Mouse (Mus musculus) CH12.LX (cell line): ENCODE measurements at regions not wholly inside any gene's neighbourhood (a gene's known extent, or its start where the extent isn't known, plus 50 kb on each side); places are given as distances from the start of the nearest gene placed in this dataset.

Experiments used
- DNase-seq: peaks from one replicate; pipeline ENCODE4 v3.0.0-alpha.2; 2013; ENCODE audit errors: extremely low read depth
- H3K27ac ChIP-seq: 2 replicates; pipeline ENCODE4 v1.5.1; 2012; ENCODE audit warnings: low read depth, mild to moderate bottlenecking, control low read depth, moderate library complexity; ENCODE audit not compliant: insufficient read depth
- H3K27me3 ChIP-seq: replicated peaks from 2 replicates; pipeline ENCODE3; 2012; ENCODE audit warnings: inconsistent platforms
- H3K36me3 ChIP-seq, 2 experiments: replicated peaks in 1 of 2; 2 replicates each; pipeline versions ENCODE3 to v1.6.1; 2012; ENCODE audit warnings: inconsistent platforms in 1 of 2, low read length in 1 of 2, mild to moderate bottlenecking in 1 of 2, mixed read lengths in 1 of 2, moderate library complexity in 1 of 2; ENCODE audit not compliant: control insufficient read depth in 1 of 2, insufficient read depth in 1 of 2
- H3K4me1 ChIP-seq, 2 experiments: 2 replicates each; pipeline ENCODE4 v1.6.1; 2012; ENCODE audit warnings: inconsistent platforms in 1 of 2, moderate library complexity in 1 of 2; ENCODE audit not compliant: insufficient read depth in 2 of 2, control insufficient read depth in 1 of 2
- H3K4me2 ChIP-seq: 2 replicates; pipeline ENCODE4 v1.6.1; 2012; ENCODE audit warnings: low read depth, mild to moderate bottlenecking, control low read depth; ENCODE audit not compliant: poor library complexity, insufficient read depth, severe bottlenecking
- H3K4me3 ChIP-seq, 3 experiments: fragments of 150-350 bp in 1 of 3; sonication (generic) in 1 of 3; replicated peaks in 1 of 3; 2 replicates each; pipeline versions ENCODE3 to v1.5.1; 2011 to 2012; ENCODE audit warnings: low read depth in 2 of 3, low read length in 2 of 3, mild to moderate bottlenecking in 2 of 3, moderate library complexity in 2 of 3, control low read depth in 1 of 3, improper control_type of control experiment in 1 of 3, inconsistent platforms in 1 of 3, mixed read lengths in 1 of 3; ENCODE audit not compliant: poor library complexity in 1 of 3
- H3K79me2 ChIP-seq: replicated peaks from 2 replicates; pipeline ENCODE4 v1.6.1; 2012; ENCODE audit warnings: mild to moderate bottlenecking, moderate library complexity; ENCODE audit not compliant: control insufficient read depth, poor library complexity, insufficient read depth, severe bottlenecking; ENCODE audit errors: extremely low read depth
- H3K9ac ChIP-seq: 2 replicates; pipeline ENCODE4 v1.6.1; 2012; ENCODE audit warnings: low read depth, mild to moderate bottlenecking, control low read depth, moderate library complexity; ENCODE audit not compliant: insufficient read depth
- H3K9me3 ChIP-seq: replicated peaks from 2 replicates; pipeline ENCODE3; 2012; ENCODE audit warnings: low read length, inconsistent platforms, mixed read lengths
- CHD2 ChIP-seq: IDR thresholded peaks from 2 replicates; pipeline ENCODE4 v1.6.1; 2011; ENCODE audit warnings: low read length, improper control_type of control experiment
- ELF1 ChIP-seq: IDR thresholded peaks from 2 replicates; pipeline ENCODE4 v1.6.1; 2014; ENCODE audit warnings: low read depth, mild to moderate bottlenecking, inconsistent platforms, low read length, improper control_type of control experiment
- GABPA ChIP-seq: IDR thresholded peaks from 2 replicates; pipeline ENCODE4 v1.6.1; 2012; ENCODE audit warnings: low read depth, low read length, improper control_type of control experiment, inconsistent platforms; ENCODE audit not compliant: insufficient replicate concordance
- IRF4 ChIP-seq: IDR thresholded peaks from 2 replicates; pipeline ENCODE4 v1.6.1; 2014; ENCODE audit warnings: low read depth, mild to moderate bottlenecking, inconsistent platforms, low read length, improper control_type of control experiment
- JUN ChIP-seq: IDR thresholded peaks from 2 replicates; pipeline ENCODE4 v1.6.1; 2011; ENCODE audit warnings: low read depth, mild to moderate bottlenecking, low read length, improper control_type of control experiment, moderate library complexity; ENCODE audit not compliant: insufficient read depth
- JUND ChIP-seq: conservative IDR thresholded peaks from 2 replicates; pipeline ENCODE4 v1.6.1; 2011; ENCODE audit warnings: low read depth, low read length, improper control_type of control experiment
- KAT2A ChIP-seq: IDR thresholded peaks from 2 replicates; pipeline ENCODE4 v1.6.1; 2012; ENCODE audit warnings: low read length, improper control_type of control experiment, inconsistent platforms; ENCODE audit not compliant: insufficient replicate concordance
- MEF2A ChIP-seq: IDR thresholded peaks from 2 replicates; pipeline ENCODE4 v1.6.1; 2014; ENCODE audit warnings: low read depth, mild to moderate bottlenecking, inconsistent platforms, low read length, improper control_type of control experiment, borderline replicate concordance
- MXI1 ChIP-seq: IDR thresholded peaks from 2 replicates; pipeline ENCODE4 v1.6.1; 2011; ENCODE audit warnings: mild to moderate bottlenecking, low read depth, low read length, improper control_type of control experiment
- NRF1 ChIP-seq: IDR thresholded peaks from 2 replicates; pipeline ENCODE4 v1.6.1; 2014; ENCODE audit warnings: low read depth, mild to moderate bottlenecking, inconsistent platforms, low read length, improper control_type of control experiment, moderate library complexity
- POLR2A ChIP-seq: IDR thresholded peaks from 2 replicates; pipeline ENCODE4 v1.6.1; 2011; ENCODE audit warnings: low read depth, mild to moderate bottlenecking, improper control_type of control experiment, low read length
- POLR2AphosphoS2 ChIP-seq: IDR thresholded peaks from 2 replicates; pipeline ENCODE4 v1.6.1; 2011; ENCODE audit warnings: low read depth, low read length, improper control_type of control experiment
- SMC3 ChIP-seq: IDR thresholded peaks from 2 replicates; pipeline ENCODE4 v1.6.1; 2011; ENCODE audit warnings: low read depth, low read length, improper control_type of control experiment
- TBP ChIP-seq: conservative IDR thresholded peaks from 2 replicates; pipeline ENCODE4 v1.6.1; 2011; ENCODE audit warnings: low read depth, low read length, improper control_type of control experiment
- TCF12 ChIP-seq: IDR thresholded peaks from 2 replicates; pipeline ENCODE4 v1.6.1; 2014; ENCODE audit warnings: low read depth, mild to moderate bottlenecking, inconsistent platforms, low read length, improper control_type of control experiment
- USF1 ChIP-seq: IDR thresholded peaks from 2 replicates; pipeline ENCODE4 v1.6.1; 2014; ENCODE audit warnings: low read depth, mild to moderate bottlenecking, inconsistent platforms, low read length, improper control_type of control experiment
- USF2 ChIP-seq: conservative IDR thresholded peaks from 2 replicates; pipeline ENCODE4 v1.6.1; 2011; ENCODE audit warnings: low read depth, low read length, improper control_type of control experiment
- ZMIZ1 ChIP-seq: IDR thresholded peaks from 2 replicates; pipeline ENCODE4 v1.6.1; 2012; ENCODE audit warnings: low read depth, mild to moderate bottlenecking, inconsistent platforms, low read length, improper control_type of control experiment
- dilution Hi-C: fragments of 300-500 bp; cut with MboI; formaldehyde crosslinking; loops from 2 replicates; pipeline ENCODE4 v1.14.3; 2020; ENCODE audit warnings: low sequenced_read_pairs; ENCODE audit not compliant: extremely low pct_unique_long_range_greater_than_20kb, extremely low pct_ligation_motif_present
- in situ Hi-C: fragments of 300-500 bp; cut with MboI; formaldehyde crosslinking; loops from 3 replicates; pipeline ENCODE4 v1.14.3; 2019; ENCODE audit warnings: low sequenced_read_pairs, low pct_ligation_motif_present, low pct_unique_long_range_greater_than_20kb, mixed read lengths

DNA sequence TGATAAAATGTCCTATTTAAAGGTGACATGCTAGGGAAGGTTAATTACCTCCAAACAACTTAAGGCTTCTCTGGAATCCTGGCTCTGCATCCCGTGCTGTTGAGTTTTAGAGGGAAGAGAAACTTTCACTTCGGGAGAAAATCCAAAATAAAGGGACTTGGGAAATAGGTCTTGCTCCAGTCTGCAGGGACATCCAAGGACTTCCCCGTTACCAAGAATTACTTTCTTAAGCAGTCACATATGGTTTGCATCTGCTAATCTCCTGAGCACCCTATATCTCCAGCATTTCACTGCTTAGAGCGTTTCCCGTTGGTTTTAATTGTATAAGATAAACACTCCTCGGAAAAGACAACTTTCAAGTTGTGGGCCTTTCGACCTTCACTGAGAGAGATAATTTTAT lies 63.3 kb upstream of the Gimd1 start:
- Histone ChIP-seq H3K4me3 (no peak overlapping the region), H3K4me2 (no peak overlapping the region), H3K4me1 (peaks cover 0 to 5% of the 10 kb centered on the region in 2 experiments; a peak in 1 of 4 replicates), H3K9me3 (no peaks in the 10 kb centered on the region), H3K9ac (no peak overlapping the region), H3K27ac (no peak overlapping the region), H3K36me3 (no peaks in the 10 kb centered on the region), H3K79me2 (no peaks in the 10 kb centered on the region), H3K27me3 (no peaks in the 10 kb centered on the region)
- dilution Hi-C loops = no loop called here
- no peak for DNase-seq
- in situ Hi-C loops = no loop called here
- TF ChIP-seq MXI1 (no peak), POLR2AphosphoS2 (no peak), TBP (no peak), KAT2A (no peak), TCF12 (no peak), JUN (no peak), SMC3 (no peak), POLR2A (no peak), NRF1 (no peak), USF2 (no peak), GABPA (no peak), ELF1 (no peak), IRF4 (no peak), USF1 (no peak), ZMIZ1 (no peak), MEF2A (no peak), JUND (no peak), CHD2 (no peak)
